Mouse (Mus musculus): ENCODE measurements at regions not wholly inside any gene's neighbourhood (a gene's known extent, or its start where the extent isn't known, plus 50 kb on each side); places are given as distances from the start of the nearest gene placed in this dataset.

- H3K36me3 ChIP-seq (ENCODE audit: poor library complexity, severe bottlenecking): no peaks in the 10 kb centered on the region
- H3K27ac ChIP-seq: no peak overlapping the region
- H3K4me3 ChIP-seq: no peak overlapping the region
- no peaks in the 10 kb centered on the region for H3K4me1 ChIP-seq
- no peak overlapping the region for H3K4me2 ChIP-seq
- no peak for ATAC-seq
- H3K9me3 ChIP-seq (replicated peaks): no peaks in the 10 kb centered on the region
- H3K9ac ChIP-seq: no peak overlapping the region
- WGBS: 89% methylated on average over 8 of the region's 8 CpGs
- no peaks in the 10 kb centered on the region for H3K27me3 ChIP-seq
These were observed 220.5 kb upstream of the Api5 start for GRCm38 (mm10) chr2:94658426-94658825.

Data from forebrain, embryonic 13.5 days (tissue).